Mouse (Mus musculus): Measurements from ENCODE around the gene Lrp10. TPM values are rescaled to one million over a fixed set of nuclear protein-coding genes. Genes with fewer than 3 reads are reported as not detected.
A peak's percentile ranks its signal among the peaks of the same experiment; 100 is the strongest.

Lrp10 gene
- polyA plus RNA-seq, 1 experiment from 2014 or later = 24.4 TPM

GRCm38 (mm10) chr14:54440538-54440937 lies 23.4 kb upstream of the Lrp10 start:
- DNase-seq (ENCODE audit: extremely low spot score, low spot score) = no peak
- peaks cover 47% of the 10 kb centered on the region for H3K4me1 ChIP-seq
- no peak overlapping the region for H3K4me3 ChIP-seq
- 93% methylated on average over 14 of the region's 14 CpGs for WGBS
- 0 out of 2 replicates have a peak overlapping the region, but pooled peaks have one; percentile 25 for H3K27ac ChIP-seq
- no peaks in the 10 kb centered on the region for H3K27me3 ChIP-seq (ENCODE audit: poor library complexity, severe bottlenecking)
- H3K36me3 ChIP-seq (replicated peaks) = peaks cover 62% of the 10 kb centered on the region
- no peaks in the 10 kb centered on the region for H3K9me3 ChIP-seq

DNA sequence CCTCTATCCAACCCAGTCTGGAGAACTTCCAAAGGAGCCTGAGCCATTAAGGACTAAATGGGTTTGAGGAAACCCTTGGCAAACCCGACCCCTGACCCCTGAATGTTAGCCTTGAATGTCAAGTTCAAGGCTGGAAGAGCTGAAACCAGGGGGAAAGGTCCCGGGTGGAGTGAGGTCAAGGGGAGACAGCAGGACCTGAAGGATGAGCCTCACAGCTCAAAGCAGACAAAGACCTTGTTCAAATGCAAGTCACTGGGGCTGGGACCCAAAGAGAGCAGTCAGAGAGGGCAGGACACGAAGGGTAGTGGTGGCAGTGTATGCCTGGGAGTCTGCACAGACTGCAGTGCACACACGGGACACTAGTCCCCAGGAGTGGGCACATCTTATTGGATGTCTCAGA lies 22.6 kb upstream of the Lrp10 start:
- no peak overlapping the region for H3K4me3 ChIP-seq
- H3K4me1 ChIP-seq = peaks cover 47% of the 10 kb centered on the region
- DNase-seq (ENCODE audit: extremely low spot score, low spot score) = no peak
- no peaks in the 10 kb centered on the region for H3K27me3 ChIP-seq (ENCODE audit: poor library complexity, severe bottlenecking)
- H3K9me3 ChIP-seq = no peaks in the 10 kb centered on the region
- H3K36me3 ChIP-seq (replicated peaks) = peaks cover 54% of the 10 kb centered on the region
- H3K27ac ChIP-seq = no peak overlapping the region
- 74% methylated on average over 4 of the region's 4 CpGs for WGBS

- Histone ChIP-seq H3K27me3 (ENCODE audit: poor library complexity, severe bottlenecking) (no peaks in the 10 kb centered on the region), H3K4me3 (no peak overlapping the region), H3K9me3 (no peaks in the 10 kb centered on the region), H3K27ac (no peak overlapping the region), H3K4me1 (peaks cover 47% of the 10 kb centered on the region), H3K36me3 (replicated peaks) (peaks cover 42% of the 10 kb centered on the region)
- no peak for DNase-seq (ENCODE audit: extremely low spot score, low spot score)
- WGBS = 90% methylated on average over 3 of the region's 3 CpGs
These were observed 21.4 kb upstream of the Lrp10 start for GRCm38 (mm10) chr14:54442548-54442947.

- Histone ChIP-seq H3K27ac (peak overlapping the region; percentile 51), H3K9me3 (no peaks in the 10 kb centered on the region), H3K27me3 (ENCODE audit: poor library complexity, severe bottlenecking) (no peaks in the 10 kb centered on the region), H3K36me3 (replicated peaks) (peaks cover 36% of the 10 kb centered on the region), H3K4me1 (peaks cover 47% of the 10 kb centered on the region), H3K4me3 (no peak overlapping the region)
- no peak for DNase-seq (ENCODE audit: extremely low spot score, low spot score)
- WGBS = 39% methylated on average over 3 of the region's 3 CpGs
These were observed 20.7 kb upstream of the Lrp10 start for GRCm38 (mm10) chr14:54443196-54443595.

GRCm38 (mm10) chr14:54443712-54444618 lies 20.0 kb upstream of the Lrp10 start:
- H3K4me1 ChIP-seq = peaks cover 46% of the 10 kb centered on the region
- H3K27ac ChIP-seq = peak overlapping the region; percentile 45
- no peak for DNase-seq (ENCODE audit: extremely low spot score, low spot score)
- H3K36me3 ChIP-seq (replicated peaks) = peaks cover 28% of the 10 kb centered on the region
- H3K9me3 ChIP-seq = no peaks in the 10 kb centered on the region
- no peak overlapping the region for H3K4me3 ChIP-seq
- H3K27me3 ChIP-seq (ENCODE audit: poor library complexity, severe bottlenecking) = no peaks in the 10 kb centered on the region
- WGBS = 61% methylated on average over 15 of the region's 15 CpGs

- Histone ChIP-seq H3K4me1 (peaks cover 35% of the 10 kb centered on the region), H3K27me3 (ENCODE audit: poor library complexity, severe bottlenecking) (no peaks in the 10 kb centered on the region), H3K4me3 (no peak overlapping the region), H3K27ac (no peak overlapping the region; the same call in 1 of the 2 replicates), H3K9me3 (no peaks in the 10 kb centered on the region), H3K36me3 (replicated peaks) (peaks cover 13% of the 10 kb centered on the region)
- WGBS = 56% methylated on average over 3 of the region's 3 CpGs
- DNase-seq (ENCODE audit: extremely low spot score, low spot score) = no peak
These were observed 18.5 kb upstream of the Lrp10 start for GRCm38 (mm10) chr14:54445476-54445875.

DNA sequence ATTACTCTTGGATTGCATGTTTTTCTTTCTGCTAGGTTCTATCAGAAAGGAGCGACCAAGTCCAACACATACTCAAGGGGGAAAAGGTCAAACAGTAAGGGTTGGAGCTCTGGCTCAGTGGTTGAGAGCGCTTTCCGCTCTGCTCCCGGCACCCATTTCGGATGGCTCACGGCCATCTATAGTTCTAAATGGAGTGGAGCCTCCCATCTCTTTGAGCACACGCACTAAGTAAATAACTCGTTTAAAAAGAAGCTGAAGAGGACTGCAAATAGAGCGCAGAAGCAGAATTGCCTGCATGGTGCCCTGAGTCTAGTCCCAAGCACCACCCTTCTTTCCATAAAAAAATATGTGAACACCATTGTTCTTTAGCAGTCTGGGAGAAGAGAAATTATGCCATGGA lies 10.4 kb upstream of the Lrp10 start:
- Histone ChIP-seq H3K9me3 (no peaks in the 10 kb centered on the region), H3K4me3 (no peak overlapping the region), H3K27me3 (ENCODE audit: poor library complexity, severe bottlenecking) (peaks cover 7% of the 10 kb centered on the region; the same call in 1 of the 2 replicates), H3K27ac (no peak overlapping the region), H3K4me1 (peaks cover 6% of the 10 kb centered on the region; the same call in 1 of the 2 replicates), H3K36me3 (replicated peaks) (no peaks in the 10 kb centered on the region)
- no peak for DNase-seq (ENCODE audit: extremely low spot score, low spot score)
- 93% methylated on average over 9 of the region's 9 CpGs for whole genome bisulfite sequencing

- WGBS = 87% methylated on average over 11 of the region's 11 CpGs
- no peaks in the 10 kb centered on the region for H3K4me1 ChIP-seq
- H3K27me3 ChIP-seq (ENCODE audit: poor library complexity, severe bottlenecking) = peaks cover 7% of the 10 kb centered on the region; the same call in 1 of the 2 replicates
- no peaks in the 10 kb centered on the region for H3K36me3 ChIP-seq (replicated peaks)
- no peaks in the 10 kb centered on the region for H3K9me3 ChIP-seq
- H3K4me3 ChIP-seq = no peak overlapping the region
- DNase-seq (ENCODE audit: extremely low spot score, low spot score) = no peak
- no peak overlapping the region for H3K27ac ChIP-seq
These were observed 9.0 kb upstream of the Lrp10 start for GRCm38 (mm10) chr14:54454669-54455528.

GRCm38 (mm10) chr14:54457907-54458569 lies 5.9 kb upstream of the Lrp10 start:
- no peak overlapping the region for H3K4me3 ChIP-seq
- DNase-seq (ENCODE audit: extremely low spot score, low spot score) = no peak
- no peaks in the 10 kb centered on the region for H3K9me3 ChIP-seq
- no peaks in the 10 kb centered on the region for H3K27me3 ChIP-seq (ENCODE audit: poor library complexity, severe bottlenecking)
- H3K27ac ChIP-seq = no peak overlapping the region
- no peaks in the 10 kb centered on the region for H3K36me3 ChIP-seq (replicated peaks)
- 91% methylated on average over 14 of the region's 14 CpGs for WGBS
- no peaks in the 10 kb centered on the region for H3K4me1 ChIP-seq

DNA sequence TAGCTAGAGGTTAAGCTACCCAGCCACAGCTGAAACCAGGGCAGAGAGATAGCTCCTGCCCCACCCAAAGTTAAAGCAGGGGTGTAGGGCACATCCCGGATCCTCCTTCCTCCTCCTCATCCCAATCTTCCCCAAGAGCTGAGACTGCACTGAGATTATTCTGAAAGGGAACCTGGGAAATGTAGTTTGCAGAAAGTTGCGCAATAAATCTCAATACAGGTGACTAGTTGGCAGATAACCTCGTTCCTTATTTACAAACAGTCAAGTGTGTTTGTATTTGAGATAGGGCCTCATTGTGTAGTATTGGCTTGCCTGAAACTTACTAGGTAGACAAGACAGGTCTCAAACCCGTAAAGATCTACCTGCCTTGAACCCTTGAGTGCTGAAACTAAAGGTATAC lies 1.8 kb upstream of the Lrp10 start:
- H3K4me3 ChIP-seq = no peak overlapping the region
- DNase-seq (ENCODE audit: extremely low spot score, low spot score) = no peak
- H3K36me3 ChIP-seq (replicated peaks) = peaks cover 3% of the 10 kb centered on the region; the same call in 1 of the 2 replicates
- no peaks in the 10 kb centered on the region for H3K9me3 ChIP-seq
- WGBS = 90% methylated on average over 4 of the region's 4 CpGs
- H3K27me3 ChIP-seq (ENCODE audit: poor library complexity, severe bottlenecking) = no peaks in the 10 kb centered on the region
- H3K4me1 ChIP-seq = peaks cover 22% of the 10 kb centered on the region
- no peak overlapping the region for H3K27ac ChIP-seq

- DNase-seq (ENCODE audit: extremely low spot score, low spot score) = no peak
- no peaks in the 10 kb centered on the region for H3K9me3 ChIP-seq
- peak overlapping the region; percentile 89 for H3K4me3 ChIP-seq
- peaks cover 15% of the 10 kb centered on the region for H3K36me3 ChIP-seq (replicated peaks)
- WGBS = 16% methylated on average over 12 of the region's 12 CpGs
- peaks cover 31% of the 10 kb centered on the region for H3K4me1 ChIP-seq
- H3K27ac ChIP-seq = peak overlapping the region; percentile 86
- H3K27me3 ChIP-seq (ENCODE audit: poor library complexity, severe bottlenecking) = no peaks in the 10 kb centered on the region
These were observed 604 bp upstream of the Lrp10 start for GRCm38 (mm10) chr14:54463108-54463958.
